Mouse (Mus musculus) liver, adult 2 months (tissue): ENCODE data around the gene Hnrnpc. TPM values are rescaled to one million over a fixed set of nuclear protein-coding genes. Genes with fewer than 3 reads are reported as not detected.

ENCODE experiments used
- DNase-seq: peaks from one replicate; pipeline ENCODE4 v3.0.0-alpha.2; 2011; ENCODE audit warnings: low read depth, low spot score; ENCODE audit errors: extremely low read depth
- H3K27ac ChIP-seq: fragments of 200-500 bp; replicated peaks from 2 replicates; pipeline ENCODE4 v1.5.1; 2012; ENCODE audit warnings: low read depth, mild to moderate bottlenecking, control low read depth, inconsistent platforms, low read length; ENCODE audit not compliant: insufficient read depth
- H3K27me3 ChIP-seq: fragments of 200-500 bp; 2 replicates; pipeline ENCODE4 v1.6.1; 2012; ENCODE audit warnings: mild to moderate bottlenecking, moderate library complexity, low read length, inconsistent platforms; ENCODE audit not compliant: control insufficient read depth, insufficient read depth
- H3K36me3 ChIP-seq: fragments of 200-500 bp; 2 replicates; pipeline ENCODE4 v1.6.1; 2012; ENCODE audit warnings: low read length, inconsistent platforms; ENCODE audit not compliant: control insufficient read depth, insufficient read depth
- H3K4me1 ChIP-seq: fragments of 200-500 bp; 2 replicates; pipeline ENCODE4 v1.6.1; 2011; ENCODE audit warnings: low read length; ENCODE audit not compliant: control insufficient read depth, insufficient read depth
- H3K4me3 ChIP-seq: fragments of 200-500 bp; 2 replicates; pipeline ENCODE4 v1.5.1; 2011; ENCODE audit warnings: low read depth, mild to moderate bottlenecking, control low read depth, low read length, moderate library complexity; ENCODE audit not compliant: insufficient read depth
- H3K79me2 ChIP-seq: fragments of 200-500 bp; 2 replicates; pipeline ENCODE4 v1.6.1; 2012; ENCODE audit warnings: inconsistent platforms, mild to moderate bottlenecking, low read length, moderate library complexity; ENCODE audit not compliant: control insufficient read depth, insufficient read depth
- H3K9ac ChIP-seq: fragments of 200-500 bp; 2 replicates; pipeline ENCODE4 v1.6.1; 2012; ENCODE audit warnings: low read depth, mild to moderate bottlenecking, control low read depth, inconsistent platforms, low read length
- CTCF ChIP-seq: fragments of 200-500 bp; IDR thresholded peaks from 2 replicates; pipeline ENCODE4 v1.5.1; 2011; ENCODE audit warnings: low read depth, low read length, control low read depth
- POLR2A ChIP-seq: fragments of 200-500 bp; IDR thresholded peaks from 2 replicates; pipeline ENCODE4 v1.6.1; 2011; ENCODE audit warnings: low read length, control low read depth; ENCODE audit not compliant: insufficient read depth; ENCODE audit errors: extremely low read depth
- WGBS: fragments of 180-500 bp; shearing (Covaris S2); methylation state at CpG from one replicate; pipeline ENCODE4 v1.1.7; 2018; 5-methylcytosine and 5-hydroxymethylcytosine counted together
- polyA plus RNA-seq: library from polyadenylated mRNA; depleted of rRNA; stranded (reverse); fragments of >200 nt; gene quantifications from 2 replicates; pipeline ENCODE4 v1.2.3, GENCODE M21; 2012
- total RNA-seq: library from RNA; depleted of rRNA; stranded (reverse); fragments of >200 nt; gene quantifications from 2 replicates; pipeline ENCODE4 v1.2.3, GENCODE M21; 2014

Gene Hnrnpc
- total and polyA plus RNA-seq, 2 experiments, result 55.8 to 77.5 TPM

- no peaks in the 10 kb centered on the region for H3K36me3 ChIP-seq
- H3K79me2 ChIP-seq, result no peaks in the 10 kb centered on the region
- DNase-seq, result no peak
- TF ChIP-seq CTCF (no peak), POLR2A (no peak)
- H3K27ac ChIP-seq, result no peak overlapping the region
- H3K9ac ChIP-seq, result no peak overlapping the region
- no peaks in the 10 kb centered on the region for H3K4me1 ChIP-seq
- WGBS, result 65% methylated on average over 16 of the region's 16 CpGs
- H3K4me3 ChIP-seq, result no peak overlapping the region
- no peaks in the 10 kb centered on the region for H3K27me3 ChIP-seq
These were observed 37.8 kb upstream of the Hnrnpc start for GRCm38 (mm10) chr14:52141445-52142127.

DNA sequence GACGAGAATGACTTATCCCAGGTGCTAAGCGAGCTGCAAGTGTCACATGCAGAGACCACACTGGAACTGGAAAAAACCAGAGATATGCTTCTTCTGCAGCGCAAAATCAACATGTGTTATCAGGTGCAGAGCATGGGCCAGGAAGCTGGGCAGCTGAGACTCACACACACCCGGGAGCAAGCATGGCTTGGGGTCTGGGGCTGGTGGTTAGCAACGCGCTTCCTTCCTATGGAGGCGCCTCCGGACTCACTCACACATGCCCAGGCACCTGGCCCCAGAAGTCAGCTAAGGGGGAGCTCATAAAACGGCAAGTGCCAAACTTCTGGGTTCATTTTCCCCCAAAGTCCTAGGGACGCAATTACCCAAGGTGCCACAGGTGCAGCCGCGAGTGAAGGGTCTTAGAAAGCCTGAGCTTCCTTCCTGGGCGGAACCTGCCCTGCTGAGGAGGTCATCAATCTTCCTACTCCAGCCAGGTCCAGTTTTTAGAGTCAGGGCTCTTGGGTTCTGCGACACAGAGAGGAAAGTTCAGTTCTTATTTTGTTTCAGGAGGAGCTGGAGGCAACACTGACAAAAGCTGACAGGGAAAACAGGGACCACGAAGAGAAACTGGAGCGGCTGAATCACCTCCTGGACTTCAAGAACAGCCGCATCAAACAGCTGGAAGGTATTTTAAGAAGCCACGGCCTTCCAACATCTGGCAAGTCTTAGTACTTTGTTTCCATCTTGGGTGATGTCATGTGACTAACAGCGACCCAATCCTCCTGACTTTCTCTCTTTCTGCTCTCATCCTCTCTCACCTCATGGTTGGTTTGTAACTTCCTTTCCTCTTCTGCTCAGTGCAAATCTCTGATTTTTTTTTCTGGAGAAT lies 37.0 kb upstream of the Hnrnpc start:
- no peaks in the 10 kb centered on the region for H3K79me2 ChIP-seq
- H3K27me3 ChIP-seq, result no peaks in the 10 kb centered on the region
- no peak for DNase-seq
- H3K4me1 ChIP-seq, result no peaks in the 10 kb centered on the region
- no peak overlapping the region for H3K4me3 ChIP-seq
- H3K27ac ChIP-seq, result no peak overlapping the region
- no peak overlapping the region for H3K9ac ChIP-seq
- H3K36me3 ChIP-seq, result no peaks in the 10 kb centered on the region
- TF ChIP-seq CTCF (no peak), POLR2A (no peak)
- WGBS, result 49% methylated on average over 19 of the region's 19 CpGs

GRCm38 (mm10) chr14:52133584-52133983 lies 29.8 kb upstream of the Hnrnpc start:
- no peaks in the 10 kb centered on the region for H3K4me1 ChIP-seq
- no peak for TF ChIP-seq POLR2A
- no peak for TF ChIP-seq CTCF
- WGBS, result 76% methylated on average over 5 of the region's 5 CpGs
- no peaks in the 10 kb centered on the region for H3K36me3 ChIP-seq
- DNase-seq, result peak; percentile 23
- no peaks in the 10 kb centered on the region for H3K79me2 ChIP-seq
- no peak overlapping the region for H3K27ac ChIP-seq
- no peak overlapping the region for H3K9ac ChIP-seq
- H3K27me3 ChIP-seq, result no peaks in the 10 kb centered on the region
- no peak overlapping the region for H3K4me3 ChIP-seq

GRCm38 (mm10) chr14:52124636-52125035 lies 20.8 kb upstream of the Hnrnpc start:
- TF ChIP-seq POLR2A (no peak), CTCF (no peak)
- peak; percentile 90 for DNase-seq
- H3K79me2 ChIP-seq, result no peaks in the 10 kb centered on the region
- H3K4me1 ChIP-seq, result no peaks in the 10 kb centered on the region; the same call in 1 of the 2 replicates
- no peaks in the 10 kb centered on the region for H3K27me3 ChIP-seq
- no peaks in the 10 kb centered on the region for H3K36me3 ChIP-seq
- H3K9ac ChIP-seq, result no peak overlapping the region
- WGBS, result 27% methylated on average over 3 of the region's 3 CpGs
- no peak overlapping the region for H3K27ac ChIP-seq
- no peak overlapping the region for H3K4me3 ChIP-seq

DNA sequence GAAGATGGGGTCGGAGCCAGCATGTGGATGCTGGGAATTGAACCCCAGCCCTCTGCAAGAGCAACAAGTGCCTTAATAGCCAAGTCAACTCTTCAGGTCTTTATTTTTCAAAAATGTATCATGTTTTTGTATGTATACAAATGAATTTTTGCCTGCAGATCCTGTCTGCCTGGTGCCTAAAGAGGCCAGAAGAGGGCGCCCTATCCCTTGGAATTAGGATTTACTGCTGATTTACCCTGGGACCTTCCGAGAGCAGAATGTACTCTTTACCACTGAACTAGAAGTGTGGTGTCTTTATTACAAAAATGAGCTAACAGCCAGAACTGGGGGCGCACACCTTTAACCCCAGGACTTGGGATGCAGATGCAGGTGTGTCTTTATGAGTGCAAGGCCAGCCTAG lies 20.1 kb upstream of the Hnrnpc start:
- Histone ChIP-seq H3K36me3 (no peaks in the 10 kb centered on the region), H3K79me2 (no peaks in the 10 kb centered on the region), H3K27ac (peak overlapping the region; percentile 33; the same call in 1 of the 2 replicates), H3K4me3 (no peak overlapping the region), H3K9ac (0 out of 2 replicates have a peak overlapping the region, but pooled peaks have one; percentile 49), H3K4me1 (no peaks in the 10 kb centered on the region; the same call in 1 of the 2 replicates), H3K27me3 (no peaks in the 10 kb centered on the region)
- peak; percentile 71 for DNase-seq
- WGBS, result 22% methylated on average over 4 of the region's 4 CpGs
- TF ChIP-seq CTCF, result peak; percentile 66
- no peak for TF ChIP-seq POLR2A

DNA sequence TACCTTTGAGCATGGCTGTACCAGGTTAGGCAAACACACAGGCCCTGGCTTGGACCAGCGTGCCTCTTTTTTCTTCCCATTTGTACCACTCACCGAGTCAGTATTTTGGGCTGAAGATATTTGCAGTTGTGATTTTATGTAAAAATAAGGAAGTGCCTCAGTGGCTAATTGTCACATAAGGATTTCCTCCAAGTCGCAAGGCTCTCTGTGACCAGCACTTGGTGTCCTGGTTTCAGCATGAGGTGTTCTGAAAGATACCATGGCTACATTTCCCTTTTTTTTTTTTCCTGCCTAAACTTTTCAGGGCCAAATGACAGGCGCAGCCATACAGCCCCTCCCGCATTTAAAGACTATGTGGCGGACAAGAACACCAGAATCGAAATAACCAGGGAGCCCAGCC lies 16.3 kb upstream of the Hnrnpc start:
- 69% methylated on average over 7 of the region's 7 CpGs for WGBS
- Histone ChIP-seq H3K4me1 (no peaks in the 10 kb centered on the region; the same call in 1 of the 2 replicates), H3K79me2 (no peaks in the 10 kb centered on the region), H3K36me3 (no peaks in the 10 kb centered on the region), H3K4me3 (no peak overlapping the region), H3K9ac (no peak overlapping the region), H3K27ac (no peak overlapping the region), H3K27me3 (no peaks in the 10 kb centered on the region)
- no peak for DNase-seq
- TF ChIP-seq CTCF, result no peak
- no peak for TF ChIP-seq POLR2A
